Mouse (Mus musculus) kidney, adult 8-10 months (tissue): ENCODE measurements at regions not wholly inside any gene's neighbourhood (a gene's known extent, or its start where the extent isn't known, plus 50 kb on each side); places are given as distances from the start of the nearest gene placed in this dataset.
"Not testable (repeated sequence)": the region's sequence is repeated elsewhere in the genome, so short reads cannot be mapped to it uniquely, and the experiment has no call there.

ENCODE experiments used
- DNase-seq, 2 experiments: peaks; one replicate each; pipeline ENCODE4 v3.0.0; 2022

- DNase-seq, result no peak
Observed at GRCm38 (mm10) chr14:66584699-66585098, 575.7 kb upstream of the Gulo start.

- DNase-seq, result no peak
Observed at GRCm38 (mm10) chr14:66579904-66580492, 571.0 kb upstream of the Gulo start.

- no peak for DNase-seq
Observed at GRCm38 (mm10) chr14:66566600-66566999, 557.6 kb upstream of the Gulo start.

GRCm38 (mm10) chr14:66562744-66563143 lies 553.7 kb upstream of the Gulo start:
- no peak for DNase-seq

- DNase-seq, result no peak
Observed at GRCm38 (mm10) chr14:66561715-66562114, 552.7 kb upstream of the Gulo start.

GRCm38 (mm10) chr14:66561042-66561590 lies 552.1 kb upstream of the Gulo start:
- DNase-seq, result no peak

- DNase-seq, result no peak
Observed at GRCm38 (mm10) chr14:66558393-66558792, 549.4 kb upstream of the Gulo start.

GRCm38 (mm10) chr14:66557631-66558030 lies 548.6 kb upstream of the Gulo start:
- peak in 1 of 2 experiments; percentile 1 for DNase-seq

GRCm38 (mm10) chr14:66538498-66538897 lies 529.5 kb upstream of the Gulo start:
- DNase-seq, result no peak

- DNase-seq, result no peak
Observed at GRCm38 (mm10) chr14:66534671-66535070, 525.7 kb upstream of the Gulo start.

- DNase-seq, result no peak
Observed at GRCm38 (mm10) chr14:66528135-66528534, 519.1 kb upstream of the Gulo start.

- no peak for DNase-seq
Observed at GRCm38 (mm10) chr14:66527061-66527460, 518.1 kb upstream of the Gulo start.

- no peak for DNase-seq
Observed at GRCm38 (mm10) chr14:66522856-66523400, 513.9 kb upstream of the Gulo start.

GRCm38 (mm10) chr14:66521836-66522629 lies 513.0 kb upstream of the Gulo start:
- peak; percentile 14 to 23 for DNase-seq

GRCm38 (mm10) chr14:66516770-66517169 lies 507.8 kb upstream of the Gulo start:
- DNase-seq, result no peak

- no peak for DNase-seq
Observed at GRCm38 (mm10) chr14:66510750-66511149, 501.7 kb upstream of the Gulo start.

- DNase-seq, result no peak
Observed at GRCm38 (mm10) chr14:66510218-66510617, 501.2 kb upstream of the Gulo start.

- no peak for DNase-seq
Observed at GRCm38 (mm10) chr14:66509706-66510105, 500.7 kb upstream of the Gulo start.

- DNase-seq, result no peak
Observed at GRCm38 (mm10) chr14:66501995-66502394, 493.0 kb upstream of the Gulo start.

GRCm38 (mm10) chr14:66499896-66500295 lies 490.9 kb upstream of the Gulo start:
- DNase-seq, result peak; percentile 69 to 77

- DNase-seq, result no peak
Observed at GRCm38 (mm10) chr14:66495146-66495545, 486.1 kb upstream of the Gulo start.

GRCm38 (mm10) chr14:66494518-66494923 lies 485.5 kb upstream of the Gulo start:
- no peak for DNase-seq

- no peak for DNase-seq
Observed at GRCm38 (mm10) chr14:66493691-66494121, 484.7 kb upstream of the Gulo start.

GRCm38 (mm10) chr14:66484751-66485150 lies 475.7 kb upstream of the Gulo start:
- not testable (repeated sequence) for DNase-seq
